Mouse (Mus musculus) E14TG2a.4 (cell line): ENCODE data around the gene Cnot4.

Source experiments
- CTCF ChIP-seq: conservative IDR thresholded peaks from 2 replicates; pipeline ENCODE4 v1.5.1; 2014; ENCODE audit warnings: low read length
- NANOG ChIP-seq: IDR thresholded peaks from 2 replicates; pipeline ENCODE4 v1.6.1; 2014; ENCODE audit warnings: borderline replicate concordance, low read length, mixed read lengths
- POU5F1 ChIP-seq: IDR thresholded peaks from 2 replicates; pipeline ENCODE4 v1.6.1; 2014; ENCODE audit warnings: low read length, borderline replicate concordance

DNA sequence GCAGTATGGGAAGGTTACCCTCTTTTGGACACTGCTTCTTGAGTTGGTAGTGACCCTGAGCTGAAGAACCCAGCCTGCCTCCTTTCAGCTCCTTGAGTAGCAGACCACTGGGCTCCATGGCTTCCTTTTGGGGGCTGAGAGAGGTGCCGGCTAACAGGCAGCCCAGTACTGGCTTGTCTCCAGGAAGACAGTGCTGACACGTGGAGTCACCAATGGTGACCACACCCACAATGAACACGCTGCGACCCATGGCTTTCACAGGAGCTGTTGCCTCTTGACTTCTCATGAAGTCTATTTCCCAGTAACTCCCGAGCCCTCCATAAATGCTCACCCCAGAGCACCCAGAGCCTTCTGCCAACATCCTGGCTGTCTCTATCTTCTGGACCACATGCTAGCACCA is 138.8 kb downstream of the Cnot4 start:
- TF ChIP-seq CTCF = no peak
- no peak for TF ChIP-seq POU5F1
- no peak for TF ChIP-seq NANOG
